Mouse (Mus musculus): ENCODE measurements around the gene Ap1m2. TPM values are rescaled to one million over a fixed set of nuclear protein-coding genes. Genes with fewer than 3 reads are reported as not detected.

Ap1m2 gene
- total RNA-seq, 1 experiment, result 9.8 TPM

GRCm38 (mm10) chr9:21289337-21289671 is 22.8 kb downstream of the Ap1m2 start:
- peaks cover 2 to 9% of the 10 kb centered on the region in 2 experiments; a peak in 2 of 4 replicates for H3K4me1 ChIP-seq (ENCODE audit: control insufficient read depth in 2 of 2, insufficient read depth in 2 of 2, low read length in 2 of 2, poor library complexity in 1 of 2)
- H3K9ac ChIP-seq (ENCODE audit: insufficient read depth, low read depth, low read length, poor library complexity, severe bottlenecking), result no peak overlapping the region
- TF ChIP-seq ZNF384 (IDR thresholded peaks at IDR 0.05; ENCODE audit: low read depth, low read length) (no peak), HCFC1 (IDR thresholded peaks at IDR 0.05; ENCODE audit: borderline replicate concordance, insufficient read depth, low read length) (no peak), CHD2 (IDR thresholded peaks at IDR 0.05; ENCODE audit: low read depth, low read length) (no peak), MAFK (IDR thresholded peaks at IDR 0.05; ENCODE audit: insufficient read depth, low read depth, low read length) (no peak), ZC3H11A (IDR thresholded peaks at IDR 0.05; ENCODE audit: borderline replicate concordance, low read depth, low read length) (no peak)
- H3K9me3 ChIP-seq (ENCODE audit: control insufficient read depth, insufficient read depth, low read depth, low read length), result no peaks in the 10 kb centered on the region
- H3K4me3 ChIP-seq (ENCODE audit: insufficient read depth in 1 of 2, low read depth in 1 of 2, low read length in 2 of 2, poor library complexity in 1 of 2, severe bottlenecking in 1 of 2), result no peak overlapping the region
- in situ Hi-C loops (cut with MboI; ENCODE audit: low sequenced_read_pairs in 2 of 2, unreplicated experiment in 2 of 2), result no loop called here
- DNase-seq (ENCODE audit: low read depth, low spot score), result no peak
- H3K36me3 ChIP-seq (ENCODE audit: control insufficient read depth, insufficient read depth, low read length, poor library complexity, severe bottlenecking), result peaks cover 5% of the 10 kb centered on the region; the same call in 1 of the 2 replicates
- H3K27ac ChIP-seq (ENCODE audit: insufficient read depth, low read depth, low read length, poor library complexity, severe bottlenecking), result no peak overlapping the region

GRCm38 (mm10) chr9:21288404-21289336 is 23.5 kb downstream of the Ap1m2 start:
- no peak for DNase-seq (ENCODE audit: low read depth, low spot score)
- Histone ChIP-seq H3K4me1 (ENCODE audit: control insufficient read depth in 2 of 2, insufficient read depth in 2 of 2, low read length in 2 of 2, poor library complexity in 1 of 2) (peaks cover 2 to 9% of the 10 kb centered on the region in 2 experiments; a peak in 2 of 4 replicates), H3K9ac (ENCODE audit: insufficient read depth, low read depth, low read length, poor library complexity, severe bottlenecking) (no peak overlapping the region), H3K27ac (ENCODE audit: insufficient read depth, low read depth, low read length, poor library complexity, severe bottlenecking) (no peak overlapping the region), H3K4me3 (ENCODE audit: insufficient read depth in 1 of 2, low read depth in 1 of 2, low read length in 2 of 2, poor library complexity in 1 of 2, severe bottlenecking in 1 of 2) (peak overlapping the region in 1 of 2 experiments; percentile 74; a peak in 1 of 4 replicates), H3K9me3 (ENCODE audit: control insufficient read depth, insufficient read depth, low read depth, low read length) (no peaks in the 10 kb centered on the region), H3K36me3 (ENCODE audit: control insufficient read depth, insufficient read depth, low read length, poor library complexity, severe bottlenecking) (peaks cover 9% of the 10 kb centered on the region)
- in situ Hi-C loops (cut with MboI; ENCODE audit: low sequenced_read_pairs in 2 of 2, unreplicated experiment in 2 of 2), result no loop called here
- TF ChIP-seq ZNF384 (IDR thresholded peaks at IDR 0.05; ENCODE audit: low read depth, low read length) (no peak), CHD2 (IDR thresholded peaks at IDR 0.05; ENCODE audit: low read depth, low read length) (no peak), ZC3H11A (IDR thresholded peaks at IDR 0.05; ENCODE audit: borderline replicate concordance, low read depth, low read length) (no peak)

GRCm38 (mm10) chr9:21287571-21288402 is 24.4 kb downstream of the Ap1m2 start, which contains the start of gene Kri1:
Gene Kri1, minus strand, starts transcription at chr9:21287969.
- H3K4me1 ChIP-seq (ENCODE audit: control insufficient read depth in 2 of 2, insufficient read depth in 2 of 2, low read length in 2 of 2, poor library complexity in 1 of 2), result peaks cover 2 to 9% of the 10 kb centered on the region in 2 experiments; a peak in 2 of 4 replicates
- H3K9ac ChIP-seq (ENCODE audit: insufficient read depth, low read depth, low read length, poor library complexity, severe bottlenecking), result peak within 1 kb of the TSS; percentile 90
- peak; percentile 98 for DNase-seq (ENCODE audit: low read depth, low spot score)
- H3K36me3 ChIP-seq (ENCODE audit: control insufficient read depth, insufficient read depth, low read length, poor library complexity, severe bottlenecking), result peaks cover 11% of the 10 kb centered on the region
- peak within 1 kb of the TSS; percentile 55 for H3K27ac ChIP-seq (ENCODE audit: insufficient read depth, low read depth, low read length, poor library complexity, severe bottlenecking)
- in situ Hi-C loops (cut with MboI; ENCODE audit: low sequenced_read_pairs in 2 of 2, unreplicated experiment in 2 of 2), result no loop called here
- no peaks in the 10 kb centered on the region for H3K9me3 ChIP-seq (ENCODE audit: control insufficient read depth, insufficient read depth, low read depth, low read length)
- TF ChIP-seq MAFK (IDR thresholded peaks at IDR 0.05; ENCODE audit: insufficient read depth, low read depth, low read length) (no peak), CHD2 (IDR thresholded peaks at IDR 0.05; ENCODE audit: low read depth, low read length) (peak; percentile 13; the same call in 1 of the 2 replicates), HCFC1 (IDR thresholded peaks at IDR 0.05; ENCODE audit: borderline replicate concordance, insufficient read depth, low read length) (0 out of 2 replicates have a peak, but pooled peaks have one; percentile 1)
- peak within 1 kb of the TSS; percentile 74 to 85 for H3K4me3 ChIP-seq (ENCODE audit: insufficient read depth in 1 of 2, low read depth in 1 of 2, low read length in 2 of 2, poor library complexity in 1 of 2, severe bottlenecking in 1 of 2)

- in situ Hi-C loops (cut with MboI; ENCODE audit: low sequenced_read_pairs in 2 of 2, unreplicated experiment in 2 of 2), result no loop called here
- TF ChIP-seq MAFK (IDR thresholded peaks at IDR 0.05; ENCODE audit: insufficient read depth, low read depth, low read length), result no peak
- TF ChIP-seq ZC3H11A (IDR thresholded peaks at IDR 0.05; ENCODE audit: borderline replicate concordance, low read depth, low read length), result no peak
- no peak for TF ChIP-seq HCFC1 (IDR thresholded peaks at IDR 0.05; ENCODE audit: borderline replicate concordance, insufficient read depth, low read length)
- TF ChIP-seq ZNF384 (IDR thresholded peaks at IDR 0.05; ENCODE audit: low read depth, low read length), result no peak
- TF ChIP-seq CHD2 (IDR thresholded peaks at IDR 0.05; ENCODE audit: low read depth, low read length), result no peak
- peak overlapping the region; percentile 90; the same call in 1 of the 2 replicates for H3K9ac ChIP-seq (ENCODE audit: insufficient read depth, low read depth, low read length, poor library complexity, severe bottlenecking)
- H3K4me3 ChIP-seq (ENCODE audit: insufficient read depth in 1 of 2, low read depth in 1 of 2, low read length in 2 of 2, poor library complexity in 1 of 2, severe bottlenecking in 1 of 2), result peak overlapping the region; percentile 74 to 85
- no peaks in the 10 kb centered on the region for H3K9me3 ChIP-seq (ENCODE audit: control insufficient read depth, insufficient read depth, low read depth, low read length)
- peaks cover 2 to 7% of the 10 kb centered on the region in 2 experiments; a peak in 2 of 4 replicates for H3K4me1 ChIP-seq (ENCODE audit: control insufficient read depth in 2 of 2, insufficient read depth in 2 of 2, low read length in 2 of 2, poor library complexity in 1 of 2)
- no peak overlapping the region for H3K27ac ChIP-seq (ENCODE audit: insufficient read depth, low read depth, low read length, poor library complexity, severe bottlenecking)
- peaks cover 20% of the 10 kb centered on the region for H3K36me3 ChIP-seq (ENCODE audit: control insufficient read depth, insufficient read depth, low read length, poor library complexity, severe bottlenecking)
- no peak for DNase-seq (ENCODE audit: low read depth, low spot score)
Measured at GRCm38 (mm10) chr9:21286753-21287152, 25.4 kb downstream of the Ap1m2 start.
